Mouse (Mus musculus) adrenal gland (tissue): ENCODE results near the gene St7.

Experiments
- intact Hi-C: fragments of 180-260 bp; cut with DNase I; formaldehyde crosslinking; loops from one replicate; pipeline ENCODE4 v1.15.1; 2025

The St7 gene

DNA sequence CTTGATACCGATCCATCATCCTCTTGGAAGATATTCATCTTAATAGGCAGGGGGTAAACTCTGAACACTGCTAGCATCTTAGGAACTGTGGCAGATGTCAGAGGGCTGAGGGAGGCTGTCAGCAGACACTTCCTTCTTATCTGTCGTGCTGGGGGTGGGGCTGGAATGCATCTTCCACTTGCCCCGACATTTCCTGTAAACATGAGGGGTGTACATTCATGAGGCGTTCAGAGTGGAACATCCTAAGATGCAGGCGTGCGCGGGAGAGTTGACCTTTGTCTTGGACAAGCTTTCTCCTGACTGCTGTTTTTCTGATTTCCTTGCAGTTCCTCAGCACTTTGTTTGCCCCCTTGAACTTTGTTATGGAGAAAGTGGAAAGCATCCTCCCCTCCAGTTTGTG is 249.6 kb downstream of the St7 start:
- intact Hi-C loops, result no loop called here

DNA sequence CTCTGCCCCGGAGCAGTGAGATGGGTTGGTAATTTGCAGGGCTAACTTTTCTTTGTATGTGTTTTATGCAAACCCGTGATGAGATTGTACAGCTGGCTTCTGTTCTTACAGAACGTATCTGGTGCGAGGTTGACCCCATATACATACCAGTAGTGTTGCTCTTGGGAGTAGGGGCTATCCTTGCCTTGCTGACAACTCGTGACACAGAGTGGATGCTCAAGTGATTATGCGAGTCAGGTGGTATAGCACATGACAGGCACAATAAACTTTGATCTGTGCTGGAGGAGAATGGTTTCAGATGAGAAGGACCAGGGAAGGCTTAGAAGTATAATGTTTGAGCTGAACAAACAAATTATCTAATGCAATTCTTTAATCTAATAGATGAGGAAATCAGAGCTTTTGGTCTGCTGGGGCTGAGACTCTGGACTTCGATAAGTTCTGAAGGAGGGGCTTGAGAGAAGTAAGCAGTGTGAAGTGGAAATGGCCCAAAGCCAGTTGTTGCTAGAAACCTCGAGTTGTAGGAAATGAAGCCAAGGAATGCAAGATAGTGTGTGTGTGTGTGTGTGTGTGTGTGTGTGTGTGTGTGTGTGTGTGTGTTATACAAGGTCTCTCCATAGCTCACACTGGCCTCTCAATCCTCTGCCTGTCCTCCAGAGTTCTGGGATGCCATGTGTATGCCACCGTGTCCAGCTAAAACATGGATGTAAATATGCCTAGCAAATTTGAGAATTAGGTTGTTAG is 251.3 kb downstream of the St7 start:
- intact Hi-C loops, result no loop called here

DNA sequence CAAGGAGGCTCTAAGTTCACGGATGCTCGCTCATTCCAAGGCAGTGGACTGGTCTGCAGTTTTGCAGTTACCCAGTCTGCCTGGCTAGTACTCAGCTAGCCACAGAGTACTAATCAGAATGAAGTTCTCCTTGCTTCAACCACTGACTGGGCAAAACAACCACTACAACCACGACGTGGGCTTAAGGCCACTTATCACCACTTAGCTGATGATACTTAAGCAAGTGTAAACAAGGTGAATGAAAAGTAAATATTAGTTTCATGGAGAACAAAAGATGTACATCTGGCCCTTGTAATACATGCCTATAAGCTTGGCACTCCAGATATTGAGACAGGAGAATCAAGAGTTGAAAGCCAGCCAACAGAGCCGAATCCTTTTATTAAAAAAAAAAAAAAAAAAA is 253.7 kb downstream of the St7 start:
- intact Hi-C loops, result no loop called here

DNA sequence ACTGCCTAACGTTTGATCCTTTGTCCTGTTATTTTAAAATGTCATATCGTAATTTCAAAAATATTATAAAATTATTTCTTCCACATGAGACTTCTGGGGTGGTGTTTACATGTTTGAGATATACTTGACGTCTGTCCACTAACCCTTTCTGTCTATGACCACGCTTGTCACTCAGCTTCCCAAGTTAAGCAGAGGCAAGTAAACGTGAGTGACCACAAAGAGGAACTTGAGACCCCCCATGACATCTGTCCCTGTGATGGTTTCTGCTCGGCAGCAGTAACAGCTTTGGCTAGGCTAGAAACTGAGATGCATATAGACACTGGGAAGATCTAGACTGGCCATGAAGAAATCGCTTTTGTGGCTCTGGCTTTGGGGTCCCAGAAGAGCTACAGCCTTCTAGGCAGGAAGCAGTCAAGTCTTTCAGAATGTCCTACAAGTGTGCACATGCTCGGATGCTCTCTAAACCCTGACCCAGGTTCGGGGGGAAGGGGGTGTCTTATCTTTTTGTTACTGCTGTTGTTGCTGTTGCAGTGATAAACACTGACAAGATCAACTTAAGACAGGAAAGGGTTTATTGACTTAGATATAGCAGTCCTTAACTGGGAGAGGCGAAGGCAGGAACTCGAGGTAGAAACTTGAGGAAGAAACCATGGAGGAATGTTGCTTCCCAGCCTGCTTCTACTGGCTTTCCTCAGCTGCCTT is 254.5 kb downstream of the St7 start:
- intact Hi-C loops, result no loop called here

DNA sequence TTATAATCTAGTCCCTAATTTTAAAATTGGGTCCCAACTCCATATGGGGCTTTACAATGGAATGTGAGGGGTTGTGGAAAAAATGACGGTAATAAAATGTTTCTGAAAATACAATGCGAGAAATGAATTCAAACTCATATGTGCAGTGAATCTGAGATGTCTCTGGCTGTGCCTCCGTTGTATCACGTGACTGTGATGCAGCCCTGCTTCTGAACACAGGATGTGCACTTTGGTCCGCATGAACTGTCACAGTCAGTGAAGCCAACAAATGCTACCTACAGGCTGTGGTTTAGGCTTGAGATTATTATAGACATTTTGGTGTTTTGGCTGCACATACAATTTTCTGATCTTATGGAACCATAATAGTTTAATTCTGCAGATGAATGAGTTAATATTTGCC is 256.4 kb downstream of the St7 start:
- intact Hi-C loops, result no loop called here

DNA sequence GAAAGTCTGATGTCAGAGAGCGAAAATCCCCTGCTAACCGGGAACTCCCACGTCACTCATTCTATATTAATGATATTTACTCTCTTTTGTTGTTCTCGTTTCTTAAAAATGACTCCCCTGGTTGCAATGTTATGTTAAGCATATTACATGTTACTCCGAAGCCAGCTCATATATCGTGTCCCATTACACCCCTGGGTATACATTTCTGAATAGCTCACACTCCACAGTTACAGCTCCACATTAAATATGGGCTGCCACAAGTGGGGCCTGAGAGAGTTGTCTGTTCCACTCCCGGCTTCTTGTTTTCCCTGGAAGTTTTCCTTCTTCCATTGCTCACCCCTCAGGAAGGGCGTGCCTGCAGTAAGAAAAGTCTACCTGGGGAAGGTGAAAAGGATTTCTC is 259.0 kb downstream of the St7 start:
- intact Hi-C loops, result no loop called here

DNA sequence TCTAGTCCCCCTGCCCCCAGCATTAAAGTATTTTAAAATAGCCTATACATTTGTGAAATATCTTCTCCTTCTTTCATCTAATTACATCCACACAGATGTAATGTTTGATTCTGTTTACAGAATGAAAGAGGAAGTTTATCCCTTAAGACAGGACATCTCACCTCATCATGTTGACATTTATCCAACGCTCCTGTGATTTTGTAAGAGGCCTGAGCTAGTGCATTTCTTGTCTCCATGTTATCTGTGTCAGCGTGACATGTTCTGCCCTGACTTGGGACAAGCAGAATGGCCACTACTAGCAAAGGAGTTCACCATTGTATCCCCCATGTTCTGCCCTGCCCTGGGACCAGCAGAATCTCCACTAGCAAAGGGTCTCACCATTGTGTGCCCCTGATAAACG is 270.7 kb downstream of the St7 start:
- intact Hi-C loops, result no loop called here

DNA sequence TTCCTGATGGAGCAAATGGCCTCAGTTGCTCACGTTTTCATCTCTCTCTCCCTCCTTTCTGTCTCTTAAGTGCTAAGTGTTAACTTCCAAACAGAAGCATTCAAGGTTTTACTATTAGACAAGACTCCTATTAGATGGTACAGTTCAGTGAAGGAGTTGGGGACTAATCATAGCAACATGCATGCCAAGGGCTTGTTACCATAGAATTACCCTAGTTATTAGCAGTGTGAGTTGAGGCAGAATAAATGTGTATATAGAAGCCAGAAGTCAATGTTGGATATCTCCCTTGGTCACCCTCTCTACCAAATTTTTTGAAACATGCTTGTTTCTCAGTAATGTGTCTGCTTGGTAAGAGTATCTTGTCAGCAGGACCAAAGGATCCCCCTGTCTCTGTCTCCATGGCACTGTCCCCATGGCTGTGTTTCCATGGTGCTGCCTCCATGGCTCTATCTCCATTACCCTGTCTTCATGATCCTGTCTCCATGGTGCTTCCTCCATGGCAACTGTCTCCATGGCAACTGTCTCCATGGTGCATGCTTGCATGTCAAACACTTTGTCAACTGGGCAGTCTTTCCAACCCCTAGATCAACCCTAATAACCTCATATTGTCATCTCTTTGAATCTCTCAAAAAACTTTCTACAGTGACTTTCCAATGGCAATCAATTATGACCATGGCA is 275.9 kb downstream of the St7 start:
- intact Hi-C loops, result no loop called here

DNA sequence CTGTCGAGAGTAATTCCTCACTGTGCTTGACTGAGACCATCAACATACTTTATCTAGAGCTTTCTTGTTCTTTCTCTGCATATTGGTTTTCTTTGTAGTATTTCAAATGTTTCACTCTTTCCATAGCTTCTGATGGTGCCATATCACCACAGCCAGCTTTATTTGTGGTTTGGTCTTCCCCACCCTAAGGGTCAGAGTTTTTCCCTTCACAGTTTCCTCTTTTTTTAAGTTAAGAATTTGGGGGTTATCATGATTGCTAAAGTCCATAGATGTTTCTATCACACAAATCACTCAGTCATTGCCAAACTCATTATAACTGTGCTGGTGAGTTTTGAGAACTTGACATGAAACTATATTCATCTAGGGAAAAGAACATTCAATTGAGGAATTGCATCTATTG is 277.1 kb downstream of the St7 start:
- intact Hi-C loops, result no loop called here

DNA sequence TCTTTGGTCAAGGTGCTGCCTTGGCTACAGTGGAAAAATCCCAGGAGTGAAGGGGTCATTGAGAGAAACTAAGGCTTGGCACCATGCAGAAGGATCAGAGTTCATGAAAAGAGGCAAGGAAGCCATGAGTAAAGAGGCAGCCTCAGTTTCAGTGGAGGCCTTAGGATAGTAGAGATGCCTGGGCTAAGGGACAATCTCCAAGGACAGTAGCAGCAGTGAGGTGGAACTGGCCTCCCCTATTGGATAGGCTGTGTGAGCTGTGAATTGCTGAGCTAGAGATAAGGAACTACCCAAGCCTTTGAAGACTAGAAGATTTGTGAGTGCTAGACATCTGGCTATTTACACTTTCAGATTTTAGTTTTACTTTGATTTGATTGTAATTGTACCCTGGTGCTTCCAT is 278.7 kb downstream of the St7 start:
- intact Hi-C loops, result no loop called here

DNA sequence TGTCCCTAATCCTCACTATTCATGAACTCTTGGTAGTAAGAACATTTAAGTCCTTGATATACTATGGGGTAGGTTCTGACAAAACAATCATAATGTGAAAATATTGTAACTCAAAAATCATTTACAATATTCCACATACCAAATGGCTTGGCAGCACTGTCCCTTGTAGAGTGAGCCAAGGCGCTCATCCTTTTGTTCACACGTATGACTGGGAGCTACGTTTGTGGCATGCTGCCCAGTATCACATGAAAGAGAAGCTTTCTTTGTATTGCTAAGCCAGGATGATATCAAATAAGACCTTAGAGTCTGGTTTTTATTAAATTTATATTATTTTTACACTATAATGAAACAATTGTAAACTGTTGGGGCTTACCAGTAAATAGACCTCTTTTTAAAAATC is 281.7 kb downstream of the St7 start:
- intact Hi-C loops, result no loop called here

DNA sequence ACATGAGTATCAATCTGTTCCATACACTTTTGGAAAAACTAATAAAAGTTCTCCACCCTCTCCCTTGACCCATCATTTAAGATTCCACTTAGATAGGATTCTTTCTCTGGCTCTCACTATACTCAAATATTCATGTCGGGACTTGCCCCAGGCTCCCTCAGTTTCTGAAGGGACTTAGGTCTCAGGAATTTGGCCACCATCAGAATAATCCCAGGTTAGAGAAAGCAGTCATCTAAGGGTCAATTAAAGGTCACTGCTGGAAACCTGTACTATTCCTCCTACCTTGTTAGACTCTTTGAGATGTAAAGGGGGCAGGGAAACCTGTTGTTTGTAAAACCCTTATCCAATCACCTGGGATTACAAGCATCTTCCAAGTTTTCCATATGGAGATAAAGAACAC is 284.4 kb downstream of the St7 start:
- intact Hi-C loops, result no loop called here

DNA sequence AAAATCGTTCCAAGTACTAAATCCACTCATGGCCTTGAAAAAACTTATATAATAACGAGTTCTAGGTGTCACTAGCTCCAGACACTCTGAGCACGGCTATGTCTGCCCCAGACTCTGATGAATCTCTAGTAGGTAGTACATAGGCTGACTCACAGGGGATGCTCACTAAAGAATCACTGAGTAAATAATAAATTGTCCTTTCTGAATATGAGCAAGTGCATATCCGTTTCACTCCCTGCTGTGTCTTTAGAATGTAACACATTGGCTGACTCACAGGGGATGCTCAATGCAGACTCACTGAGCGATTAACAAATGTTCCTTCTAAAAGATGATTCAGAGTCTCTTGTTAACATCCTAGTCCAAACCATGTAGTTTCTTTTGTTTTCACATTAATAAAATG is 285.6 kb downstream of the St7 start:
- intact Hi-C loops, result no loop called here

DNA sequence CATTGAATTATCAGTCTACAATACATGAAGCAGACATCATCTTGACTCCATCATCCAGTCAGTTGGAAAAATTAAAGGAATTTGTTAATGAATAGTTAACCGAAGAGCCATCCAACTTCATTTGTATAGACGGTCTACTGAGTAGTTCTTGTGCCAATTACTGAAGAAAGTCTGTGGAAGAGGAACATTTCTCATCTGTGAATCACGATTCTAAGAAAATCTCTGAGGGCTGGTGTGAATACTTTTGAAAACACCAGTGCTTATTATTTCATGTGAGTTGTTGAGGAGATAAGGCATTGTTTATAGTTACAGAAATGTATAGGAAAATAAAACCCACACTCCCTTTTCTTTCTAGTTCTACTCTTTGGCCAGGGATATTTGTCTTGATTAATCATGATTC is 286.1 kb downstream of the St7 start:
- intact Hi-C loops, result no loop called here

DNA sequence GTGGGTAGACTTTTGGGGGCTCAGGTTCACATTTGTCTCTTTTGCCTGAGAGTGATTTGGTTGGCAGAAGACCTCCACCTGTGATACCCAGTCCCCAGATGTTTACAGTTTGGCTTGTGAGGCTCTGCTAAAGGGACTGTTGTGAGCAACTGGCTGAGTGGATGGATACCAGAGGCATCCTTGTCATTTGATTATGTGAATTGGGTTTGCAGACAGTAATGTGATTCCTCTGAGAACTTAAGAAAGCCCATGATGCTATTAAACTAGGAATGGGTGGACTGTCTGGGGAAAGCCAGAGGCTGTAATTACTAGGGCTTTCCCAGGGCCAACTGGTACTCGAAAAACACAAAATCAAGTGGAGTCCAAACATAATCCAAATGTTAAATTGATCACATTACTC is 286.6 kb downstream of the St7 start:
- intact Hi-C loops, result no loop called here

DNA sequence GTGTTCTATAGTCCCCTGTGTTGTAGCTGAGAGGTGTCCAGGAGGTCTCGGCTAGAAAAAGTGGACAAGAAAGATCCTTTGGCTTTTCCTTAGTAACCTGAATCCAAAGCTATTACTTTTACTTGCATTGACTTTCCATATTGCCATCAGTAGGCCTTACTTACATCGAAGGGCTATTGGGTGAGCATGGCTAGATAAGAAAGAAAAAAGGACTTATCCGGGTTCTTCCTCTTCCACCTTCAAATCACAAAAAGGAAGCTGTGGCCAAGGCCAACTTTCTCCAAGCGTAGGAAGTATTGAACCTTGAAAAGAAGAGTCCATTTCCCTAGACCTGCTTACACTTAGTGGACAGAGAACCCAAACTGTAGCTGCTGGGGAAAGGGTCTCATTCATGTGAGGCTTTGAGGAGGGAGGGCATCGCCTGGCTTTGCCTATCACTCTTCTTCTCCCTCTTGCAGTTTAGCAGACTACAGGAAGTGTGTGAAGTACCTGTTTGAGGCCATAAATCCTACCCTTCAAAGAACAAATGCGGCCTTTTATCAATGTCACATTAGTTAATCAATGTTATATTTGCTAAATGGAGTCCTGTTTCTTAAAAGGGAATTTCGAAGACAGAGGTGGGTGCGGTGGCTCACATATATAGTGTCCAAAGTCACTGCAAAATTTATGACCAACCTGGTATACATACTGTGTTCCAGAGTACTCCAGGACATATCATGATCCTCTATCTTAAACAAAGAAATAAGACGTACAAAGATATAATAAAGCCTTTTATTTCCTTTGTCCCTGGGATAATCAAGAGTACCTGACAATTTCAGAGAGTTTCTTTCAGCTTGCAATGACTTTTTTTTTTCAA is 297.7 kb downstream of the St7 start:
- intact Hi-C loops, result no loop called here

DNA sequence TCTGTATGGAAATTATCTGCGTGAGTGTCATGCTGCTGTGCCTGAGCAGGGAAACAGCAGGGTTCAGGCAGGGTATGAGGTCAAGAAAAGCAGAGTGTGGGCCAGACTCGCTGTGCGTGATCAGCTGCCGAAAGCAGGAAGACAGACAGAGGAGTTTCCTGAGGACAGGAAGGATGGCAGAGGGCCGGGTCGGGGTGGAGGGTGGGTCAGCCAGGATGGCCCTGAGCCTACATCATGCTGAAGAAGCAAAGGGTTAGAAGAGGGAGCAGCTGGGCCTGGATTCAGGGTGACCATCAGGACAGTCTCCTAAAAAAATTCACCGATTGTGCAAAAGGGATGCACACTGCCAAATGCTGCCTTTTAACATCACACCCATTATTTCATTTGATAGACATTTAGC is 298.9 kb downstream of the St7 start:
- intact Hi-C loops, result no loop called here
